Mouse (Mus musculus): ENCODE measurements around the gene Ms4a5. TPM values are rescaled to one million over a fixed set of nuclear protein-coding genes. Genes with fewer than 3 reads are reported as not detected.

The Ms4a5 gene
- total RNA-seq, 4 experiments from 2014 or later, result not detected

Other genes with a start within 250 kb of the Ms4a5 start
- 1 to 10 TPM; 4.5 to 6.1 (median 5.1) TPM for gene Ms4a8a, start 202.8 kb downstream of the Ms4a5 start, total RNA-seq (2022)
- not detected for gene 1700017D01Rik, start 153.0 kb downstream of the Ms4a5 start, total RNA-seq (2022)
- not detected for gene 1700025F22Rik, start 118.6 kb downstream of the Ms4a5 start, total RNA-seq (2022)
- not detected for gene Ms4a13, start 87.1 kb downstream of the Ms4a5 start, total RNA-seq (2022)
- gene Ms4a12, start 51.4 kb downstream of the Ms4a5 start, total RNA-seq (2022), result under 1 TPM in 1 of 4 experiments, not detected in 3; 0.22 TPM
- under 1 TPM; 0.38 to 0.89 (median 0.56) TPM for gene Ms4a1, start 17.6 kb downstream of the Ms4a5 start, total RNA-seq (2022)
- gene Ms4a14, start 30.6 kb upstream of the Ms4a5 start, total RNA-seq (2022), result under 1 TPM; 0.07 to 0.43 (median 0.25) TPM
- 10 to 100 TPM in 2 of 4 experiments, 1 to 10 TPM in 2; 1.6 to 14.0 (median 7.6) TPM for gene Ms4a7, start 52.3 kb upstream of the Ms4a5 start, total RNA-seq (2022)
- 1 to 10 TPM; 3.0 to 8.9 (median 8.4) TPM for gene Ms4a4a, start 91.7 kb upstream of the Ms4a5 start, total RNA-seq (2022)
- 1 to 10 TPM in 2 of 4 experiments, under 1 TPM in 2; 0.40 to 3.5 (median 0.93) TPM for gene Ms4a4c, start 120.9 kb upstream of the Ms4a5 start, total RNA-seq (2022)
- gene Ms4a4b, start 159.7 kb upstream of the Ms4a5 start, total RNA-seq (2022), result 1 to 10 TPM in 3 of 4 experiments, under 1 TPM in 1; 0.66 to 3.0 (median 1.5) TPM
- 10 to 100 TPM; 10.3 to 18.6 (median 17.5) TPM for gene Ms4a6c, start 185.5 kb upstream of the Ms4a5 start, total RNA-seq (2022)
- gene Gm8369, start 202.1 kb upstream of the Ms4a5 start, total RNA-seq (2022), result under 1 TPM; 0.22 to 0.89 (median 0.35) TPM
- gene Ms4a6b, start 232.6 kb upstream of the Ms4a5 start, total RNA-seq (2022), result 10 to 100 TPM in 2 of 4 experiments, 1 to 10 TPM in 2; 6.8 to 11.0 (median 9.6) TPM

Measured in adrenal gland, adult 8-10 months (tissue).